Mouse (Mus musculus) stomach, embryonic 14.5 days (tissue): ENCODE results near the gene Tmem203. TPM values are rescaled to one million over a fixed set of nuclear protein-coding genes. Genes with fewer than 3 reads are reported as not detected.
"Not testable (repeated sequence)": the region's sequence is repeated elsewhere in the genome, so short reads cannot be mapped to it uniquely, and the experiment has no call there.

Source experiments
- ATAC-seq: fragments of 200-750 bp; cut with Nextera tagmentation; 2 replicates; pipeline ENCODE4 v1.8.0; 2017; ENCODE audit warnings: low read depth, moderate TSS enrichment; ENCODE audit not compliant: insufficient number of reproducible peaks, insufficient read depth, low FRiP score
- H3K27ac ChIP-seq: fragments of 300-500 bp; sonication (generic); 2 replicates; pipeline ENCODE4 v1.5.1; 2014; ENCODE audit warnings: mild to moderate bottlenecking, low read length, moderate library complexity, mixed read lengths
- H3K27me3 ChIP-seq: fragments of 300-500 bp; sonication (generic); 2 replicates; pipeline ENCODE4 v1.6.1; 2014; ENCODE audit warnings: low read length, control low read depth, mixed read lengths; ENCODE audit not compliant: control insufficient read depth, insufficient read depth
- H3K36me3 ChIP-seq: fragments of 300-500 bp; sonication (generic); 2 replicates; pipeline ENCODE4 v1.6.1; 2014; ENCODE audit warnings: mild to moderate bottlenecking, control low read depth, low read length, moderate library complexity, mixed read lengths; ENCODE audit not compliant: control insufficient read depth, insufficient read depth
- H3K4me1 ChIP-seq: fragments of 300-500 bp; sonication (generic); 2 replicates; pipeline ENCODE4 v1.6.1; 2014; ENCODE audit warnings: low read length, control low read depth, mixed read lengths; ENCODE audit not compliant: control insufficient read depth, insufficient read depth
- H3K4me2 ChIP-seq: fragments of 300-500 bp; sonication (generic); replicated peaks from 2 replicates; pipeline ENCODE4 v1.6.1; 2014; ENCODE audit warnings: low read depth, low read length, control low read depth
- H3K4me3 ChIP-seq: fragments of 300-500 bp; sonication (generic); 2 replicates; pipeline ENCODE4 v1.5.1; 2014; ENCODE audit warnings: low read depth, low read length, control low read depth
- H3K9ac ChIP-seq: fragments of 300-500 bp; sonication (generic); replicated peaks from 2 replicates; pipeline ENCODE4 v1.6.1; 2014; ENCODE audit warnings: low read depth, mild to moderate bottlenecking, control low read depth, low read length, moderate library complexity, mixed read lengths
- H3K9me3 ChIP-seq: fragments of 300-500 bp; sonication (generic); 2 replicates; pipeline ENCODE4 v1.6.1; 2016; ENCODE audit warnings: low read depth, low read length, control low read depth; ENCODE audit not compliant: control insufficient read depth
- WGBS: fragments of 180-500 bp; shearing (Covaris S2); extraction: QIAGEN DNeasy Blood & Tissue Kit; methylation state at CpG from one replicate; pipeline ENCODE4 v1.1.7; 2014; 5-methylcytosine and 5-hydroxymethylcytosine counted together
- polyA plus RNA-seq: library from polyadenylated mRNA; unstranded; fragments of >200 nt; fragmentation: Nextera tagmentation; extraction: Ambion mirVana; gene quantifications from 2 replicates; pipeline ENCODE4 v1.2.1, GENCODE M21; 2014

Tmem203 gene
- polyA plus RNA-seq, 1 experiment from 2014 or later, result 14.7 TPM

- Histone ChIP-seq H3K4me3 (no peak overlapping the region), H3K9me3 (no peaks in the 10 kb centered on the region), H3K4me1 (peaks cover 14% of the 10 kb centered on the region; the same call in 1 of the 2 replicates), H3K9ac (no peak overlapping the region), H3K27ac (no peak overlapping the region), H3K36me3 (peaks cover 11% of the 10 kb centered on the region; the same call in 1 of the 2 replicates), H3K4me2 (no peak overlapping the region), H3K27me3 (0 out of 2 replicates have a peak, but pooled peaks cover 11% of the 10 kb centered on the region)
- no peak for ATAC-seq
- 88% methylated on average over 4 of the region's 4 CpGs for WGBS
Measured at GRCm38 (mm10) chr2:25244144-25244543, 11.1 kb upstream of the Tmem203 start.

- no peak within 1 kb of the TSS for H3K4me2 ChIP-seq
- H3K36me3 ChIP-seq, result peaks cover 20% of the 10 kb centered on the region
- no peak within 1 kb of the TSS for H3K9ac ChIP-seq
- no peak for ATAC-seq
- no peaks in the 10 kb centered on the region for H3K9me3 ChIP-seq
- H3K27ac ChIP-seq, result no peak within 1 kb of the TSS
- 80% methylated on average over 10 of the region's 10 CpGs for WGBS
- H3K4me3 ChIP-seq, result no peak within 1 kb of the TSS
- H3K27me3 ChIP-seq, result 0 out of 2 replicates have a peak, but pooled peaks cover 9% of the 10 kb centered on the region
- H3K4me1 ChIP-seq, result peaks cover 5% of the 10 kb centered on the region; the same call in 1 of the 2 replicates
Measured at GRCm38 (mm10) chr2:25246183-25247072, 8.8 kb upstream of the Tmem203 start, which contains the start of gene AL732309.1. Gene AL732309.1 (minus strand): TSS chr2:25246863.

GRCm38 (mm10) chr2:25252331-25252730 is 2.9 kb upstream of the Tmem203 start:
- Histone ChIP-seq H3K9ac (no peak overlapping the region), H3K27ac (no peak overlapping the region), H3K9me3 (no peaks in the 10 kb centered on the region), H3K36me3 (peaks cover 31% of the 10 kb centered on the region), H3K4me2 (no peak overlapping the region), H3K27me3 (no peaks in the 10 kb centered on the region), H3K4me3 (no peak overlapping the region), H3K4me1 (peaks cover 11% of the 10 kb centered on the region)
- ATAC-seq, result no peak
- WGBS, result 82% methylated on average over 1 of the region's 1 CpGs

- H3K27me3 ChIP-seq, H3K36me3 ChIP-seq, H3K9ac ChIP-seq, H3K27ac ChIP-seq, ATAC-seq, H3K9me3 ChIP-seq: not testable (repeated sequence)
- WGBS, result 53% methylated on average over 11 of the region's 12 CpGs
- peak overlapping the region; percentile 98 for H3K4me3 ChIP-seq
- peak overlapping the region; percentile 97 for H3K4me2 ChIP-seq
- peaks cover 11% of the 10 kb centered on the region for H3K4me1 ChIP-seq
Measured at GRCm38 (mm10) chr2:25256443-25257109, 1.3 kb downstream of the Tmem203 start.

GRCm38 (mm10) chr2:25257250-25257649 is 2.0 kb downstream of the Tmem203 start:
- ATAC-seq, H3K36me3 ChIP-seq, H3K4me2 ChIP-seq, H3K27ac ChIP-seq, H3K4me3 ChIP-seq, H3K9ac ChIP-seq, H3K27me3 ChIP-seq, H3K9me3 ChIP-seq: not testable (repeated sequence)
- WGBS, result 80% methylated on average over 5 of the region's 5 CpGs
- peaks cover 11% of the 10 kb centered on the region for H3K4me1 ChIP-seq

GRCm38 (mm10) chr2:25258887-25259286 is 3.6 kb downstream of the Tmem203 start:
- Histone ChIP-seq H3K4me1 (peaks cover 17% of the 10 kb centered on the region), H3K27me3 (no peaks in the 10 kb centered on the region; the same call in none of the 2 replicates), H3K27ac (no peak overlapping the region), H3K9me3 (no peaks in the 10 kb centered on the region), H3K36me3 (no peaks in the 10 kb centered on the region), H3K4me2 (no peak overlapping the region), H3K4me3 (no peak overlapping the region), H3K9ac (no peak overlapping the region)
- no peak for ATAC-seq
- WGBS, result 60% methylated on average over 2 of the region's 2 CpGs

- Histone ChIP-seq H3K4me3 (peak overlapping the region; percentile 50), H3K4me2 (peak overlapping the region; percentile 99), H3K27ac (no peak overlapping the region), H3K9me3 (no peaks in the 10 kb centered on the region), H3K36me3 (no peaks in the 10 kb centered on the region), H3K4me1 (peaks cover 9% of the 10 kb centered on the region; the same call in 1 of the 2 replicates), H3K27me3 (no peaks in the 10 kb centered on the region; the same call in none of the 2 replicates), H3K9ac (no peak overlapping the region)
- no peak for ATAC-seq
- WGBS, result 48% methylated on average over 11 of the region's 12 CpGs
Measured at GRCm38 (mm10) chr2:25261870-25262269, 6.6 kb downstream of the Tmem203 start.

GRCm38 (mm10) chr2:25262291-25262767 is 7.1 kb downstream of the Tmem203 start, which contains the start of gene Tprn:
Gene Tprn (plus strand): TSS chr2:25262618.
- Histone ChIP-seq H3K36me3 (no peaks in the 10 kb centered on the region), H3K4me3 (peak within 1 kb of the TSS; percentile 50), H3K9ac (peak within 1 kb of the TSS; percentile 23), H3K4me2 (peak within 1 kb of the TSS; percentile 99), H3K4me1 (peaks cover 9% of the 10 kb centered on the region; the same call in 1 of the 2 replicates), H3K9me3 (no peaks in the 10 kb centered on the region), H3K27me3 (no peaks in the 10 kb centered on the region; the same call in none of the 2 replicates), H3K27ac (no peak within 1 kb of the TSS)
- peak; percentile 97 for ATAC-seq
- WGBS, result under 1% methylated on average over 39 of the region's 39 CpGs
